Mouse (Mus musculus) liver, postnatal 0 days (tissue): ENCODE measurements around the gene Cfap52. TPM values are rescaled to one million over a fixed set of nuclear protein-coding genes. Genes with fewer than 3 reads are reported as not detected.

Experiments
- ATAC-seq: fragments of 200-750 bp; cut with Nextera tagmentation; 2 replicates; pipeline ENCODE4 v1.8.0; 2017; ENCODE audit warnings: mild to moderate bottlenecking, moderate library complexity
- DNase-seq: peaks from one replicate; pipeline ENCODE4 v3.0.0-alpha.2; 2016
- H3K27ac ChIP-seq: fragments of 300-500 bp; sonication (generic); 2 replicates; pipeline ENCODE4 v1.5.1; 2014; ENCODE audit warnings: antibody characterized with exemption, moderate library complexity, mild to moderate bottlenecking, low read depth
- H3K27me3 ChIP-seq: fragments of 300-500 bp; sonication (generic); 2 replicates; pipeline ENCODE4 v1.6.1; 2014; ENCODE audit warnings: low read length, control low read depth, mixed read lengths; ENCODE audit not compliant: insufficient read depth
- H3K36me3 ChIP-seq: fragments of 300-500 bp; sonication (generic); replicated peaks from 2 replicates; pipeline ENCODE4 v1.6.1; 2014; ENCODE audit warnings: mild to moderate bottlenecking, control low read depth, low read length, moderate library complexity, mixed read lengths; ENCODE audit not compliant: insufficient read depth
- H3K4me1 ChIP-seq: fragments of 300-500 bp; sonication (generic); 2 replicates; pipeline ENCODE4 v1.6.1; 2014; ENCODE audit warnings: antibody characterized with exemption, mild to moderate bottlenecking, control low read depth; ENCODE audit not compliant: insufficient read depth
- H3K4me2 ChIP-seq: fragments of 300-500 bp; sonication (generic); 2 replicates; pipeline ENCODE4 v1.6.1; 2014; ENCODE audit warnings: low read depth, mild to moderate bottlenecking, low read length, moderate library complexity, mixed read lengths
- H3K4me3 ChIP-seq: fragments of 300-500 bp; sonication (generic); 2 replicates; pipeline ENCODE4 v1.5.1; 2014; ENCODE audit warnings: low read depth, low read length
- H3K9ac ChIP-seq: fragments of 300-500 bp; sonication (generic); replicated peaks from 2 replicates; pipeline ENCODE4 v1.6.1; 2014; ENCODE audit warnings: mild to moderate bottlenecking, moderate library complexity
- H3K9me3 ChIP-seq: fragments of 300-500 bp; sonication (generic); 2 replicates; pipeline ENCODE4 v1.6.1; 2016; ENCODE audit warnings: mild to moderate bottlenecking, control low read depth, low read length, mixed read lengths
- CTCF ChIP-seq: sonication (generic); IDR thresholded peaks from 2 replicates; pipeline ENCODE4 v1.5.1; 2016; ENCODE audit warnings: antibody characterized with exemption, low read depth
- EP300 ChIP-seq: IDR thresholded peaks from 2 replicates; pipeline ENCODE4 v1.6.1; 2016; ENCODE audit warnings: antibody characterized with exemption, low read depth, mild to moderate bottlenecking
- WGBS: fragments of 180-500 bp; shearing (Covaris S2); extraction: QIAGEN DNeasy Blood & Tissue Kit; methylation state at CpG from one replicate; pipeline ENCODE4 v1.1.7; 2014; ENCODE audit not compliant: insufficient replicate concordance; 5-methylcytosine and 5-hydroxymethylcytosine counted together
- polyA plus RNA-seq: library from polyadenylated mRNA; unstranded; fragments of >200 nt; fragmentation: Nextera tagmentation; extraction: Ambion mirVana; gene quantifications from 2 replicates; pipeline ENCODE4 v1.2.1, GENCODE M21; 2015

Cfap52 gene
- polyA plus RNA-seq, 1 experiment from 2014 or later = not detected

GRCm38 (mm10) chr11:67949475-67949874 lies 16.0 kb downstream of the Cfap52 start:
- H3K27ac ChIP-seq = no peak overlapping the region
- H3K4me2 ChIP-seq = no peak overlapping the region
- 61% methylated on average over 9 of the region's 9 CpGs for WGBS
- no peak for TF ChIP-seq CTCF
- DNase-seq (no peak), ATAC-seq (no peak)
- no peaks in the 10 kb centered on the region for H3K4me1 ChIP-seq
- 0 out of 2 replicates have a peak, but pooled peaks cover 2% of the 10 kb centered on the region for H3K27me3 ChIP-seq
- H3K36me3 ChIP-seq = no peaks in the 10 kb centered on the region
- H3K9ac ChIP-seq = no peak overlapping the region
- no peaks in the 10 kb centered on the region for H3K9me3 ChIP-seq
- no peak overlapping the region for H3K4me3 ChIP-seq

- 50% methylated on average over 3 of the region's 3 CpGs for WGBS
Measured at GRCm38 (mm10) chr11:67948229-67948628, 17.2 kb downstream of the Cfap52 start.

GRCm38 (mm10) chr11:67932156-67932555 lies 33.3 kb downstream of the Cfap52 start:
- ATAC-seq (no peak), DNase-seq (no peak)
- H3K27me3 ChIP-seq = no peaks in the 10 kb centered on the region
- H3K27ac ChIP-seq = no peak overlapping the region
- no peak overlapping the region for H3K4me3 ChIP-seq
- no peaks in the 10 kb centered on the region for H3K36me3 ChIP-seq
- no peak overlapping the region for H3K9ac ChIP-seq
- no peak overlapping the region for H3K4me2 ChIP-seq
- H3K4me1 ChIP-seq = no peaks in the 10 kb centered on the region
- H3K9me3 ChIP-seq = no peaks in the 10 kb centered on the region
- TF ChIP-seq EP300 = no peak
- no peak for TF ChIP-seq CTCF
- WGBS = 89% methylated on average over 3 of the region's 3 CpGs

More at GRCm38 (mm10) chr11:67948229-67948628, 17.2 kb downstream of the Cfap52 start:
- H3K4me2 ChIP-seq = no peak overlapping the region
- ATAC-seq = no peak
- no peaks in the 10 kb centered on the region for H3K9me3 ChIP-seq
- no peak overlapping the region for H3K9ac ChIP-seq
- TF ChIP-seq EP300 = no peak
- TF ChIP-seq CTCF = no peak
- no peak overlapping the region for H3K27ac ChIP-seq
- no peaks in the 10 kb centered on the region for H3K4me1 ChIP-seq
- DNase-seq = no peak
- H3K27me3 ChIP-seq = 0 out of 2 replicates have a peak, but pooled peaks cover 2% of the 10 kb centered on the region
- H3K4me3 ChIP-seq = no peak overlapping the region
- no peaks in the 10 kb centered on the region for H3K36me3 ChIP-seq

GRCm38 (mm10) chr11:67926348-67927055 lies 38.9 kb downstream of the Cfap52 start:
- 22% methylated on average over 10 of the region's 15 CpGs for WGBS
- no peak overlapping the region for H3K9ac ChIP-seq
- TF ChIP-seq EP300 (no peak), CTCF (no peak)

GRCm38 (mm10) chr11:67925000-67925399 lies 40.5 kb downstream of the Cfap52 start:
- H3K27ac ChIP-seq = no peak overlapping the region
- no peak for DNase-seq
- TF ChIP-seq CTCF (no peak), EP300 (no peak)
- H3K9ac ChIP-seq = no peak overlapping the region
- no peak overlapping the region for H3K4me3 ChIP-seq
- 79% methylated on average over 13 of the region's 13 CpGs for WGBS
- peaks cover 23% of the 10 kb centered on the region for H3K27me3 ChIP-seq
- H3K4me2 ChIP-seq = no peak overlapping the region
- H3K9me3 ChIP-seq = no peaks in the 10 kb centered on the region
- H3K4me1 ChIP-seq = peaks cover 17% of the 10 kb centered on the region
- ATAC-seq = no peak
- H3K36me3 ChIP-seq = no peaks in the 10 kb centered on the region

More at GRCm38 (mm10) chr11:67926348-67927055, 38.9 kb downstream of the Cfap52 start:
- no peaks in the 10 kb centered on the region for H3K36me3 ChIP-seq
- H3K27me3 ChIP-seq = peaks cover 7% of the 10 kb centered on the region
- no peak overlapping the region for H3K4me3 ChIP-seq
- ATAC-seq = no peak
- no peak for DNase-seq
- no peak overlapping the region for H3K4me2 ChIP-seq
- H3K27ac ChIP-seq = no peak overlapping the region
- H3K9me3 ChIP-seq = no peaks in the 10 kb centered on the region
- peaks cover 15% of the 10 kb centered on the region for H3K4me1 ChIP-seq

GRCm38 (mm10) chr11:67923720-67924119 lies 41.7 kb downstream of the Cfap52 start:
- WGBS = 88% methylated on average over 5 of the region's 5 CpGs
- no peak overlapping the region for H3K4me2 ChIP-seq
- ATAC-seq = no peak

More at GRCm38 (mm10) chr11:67923720-67924119, 41.7 kb downstream of the Cfap52 start:
- TF ChIP-seq EP300 = no peak
- TF ChIP-seq CTCF = peak; percentile 3; the same call in 1 of the 2 replicates
- H3K27me3 ChIP-seq = peaks cover 32% of the 10 kb centered on the region
- H3K4me1 ChIP-seq = peaks cover 17% of the 10 kb centered on the region
- H3K27ac ChIP-seq = no peak overlapping the region
- DNase-seq = no peak
- H3K36me3 ChIP-seq = no peaks in the 10 kb centered on the region
- H3K4me3 ChIP-seq = no peak overlapping the region
- no peak overlapping the region for H3K9ac ChIP-seq
- H3K9me3 ChIP-seq = no peaks in the 10 kb centered on the region
